Mouse (Mus musculus): ENCODE results near the gene Ilk. TPM values are rescaled to one million over a fixed set of nuclear protein-coding genes. Genes with fewer than 3 reads are reported as not detected.
"Not testable (repeated sequence)": the region's sequence is repeated elsewhere in the genome, so short reads cannot be mapped to it uniquely, and the experiment has no call there.

Ilk gene
- polyA plus RNA-seq, 1 experiment from 2014 or later: 440 TPM

DNA sequence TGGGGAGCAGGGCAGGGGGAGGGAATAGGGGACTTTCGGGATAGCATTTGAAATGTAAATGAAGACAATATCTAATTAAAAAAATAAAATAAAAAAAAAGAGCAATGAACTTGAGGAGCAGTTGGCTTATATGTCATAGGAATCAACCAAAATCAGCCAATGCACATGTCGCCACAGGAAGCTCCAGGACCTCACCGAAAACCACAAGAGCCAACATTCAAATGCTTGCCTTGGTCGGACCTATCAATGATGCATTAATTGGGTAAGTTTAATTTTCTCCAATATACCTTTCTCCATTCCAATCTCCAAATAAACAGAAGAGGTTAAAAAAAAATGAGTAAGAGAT, 9.4 kb upstream of the Ilk start:
- 93% methylated on average over 4 of the region's 4 CpGs for WGBS
- Histone ChIP-seq H3K4me1 (ENCODE audit: control insufficient read depth, insufficient read depth, low read length) (no peaks in the 10 kb centered on the region), H3K9ac (ENCODE audit: low read depth, low read length) (no peak overlapping the region), H3K9me3 (ENCODE audit: control insufficient read depth, low read length) (no peaks in the 10 kb centered on the region), H3K4me3 (ENCODE audit: low read depth, low read length) (no peak overlapping the region), H3K36me3 (ENCODE audit: control insufficient read depth, insufficient read depth, low read length) (peaks cover 21% of the 10 kb centered on the region), H3K27ac (replicated peaks; ENCODE audit: low read depth, low read length) (no peak overlapping the region; the same call in 1 of the 2 replicates), H3K27me3 (replicated peaks; ENCODE audit: control insufficient read depth, insufficient read depth, low read length) (no peaks in the 10 kb centered on the region), H3K4me2 (ENCODE audit: low read depth, low read length) (no peak overlapping the region)
- no peak for ATAC-seq (ENCODE audit: low read depth)
- DNase-seq (ENCODE audit: low spot score): no peak

DNA sequence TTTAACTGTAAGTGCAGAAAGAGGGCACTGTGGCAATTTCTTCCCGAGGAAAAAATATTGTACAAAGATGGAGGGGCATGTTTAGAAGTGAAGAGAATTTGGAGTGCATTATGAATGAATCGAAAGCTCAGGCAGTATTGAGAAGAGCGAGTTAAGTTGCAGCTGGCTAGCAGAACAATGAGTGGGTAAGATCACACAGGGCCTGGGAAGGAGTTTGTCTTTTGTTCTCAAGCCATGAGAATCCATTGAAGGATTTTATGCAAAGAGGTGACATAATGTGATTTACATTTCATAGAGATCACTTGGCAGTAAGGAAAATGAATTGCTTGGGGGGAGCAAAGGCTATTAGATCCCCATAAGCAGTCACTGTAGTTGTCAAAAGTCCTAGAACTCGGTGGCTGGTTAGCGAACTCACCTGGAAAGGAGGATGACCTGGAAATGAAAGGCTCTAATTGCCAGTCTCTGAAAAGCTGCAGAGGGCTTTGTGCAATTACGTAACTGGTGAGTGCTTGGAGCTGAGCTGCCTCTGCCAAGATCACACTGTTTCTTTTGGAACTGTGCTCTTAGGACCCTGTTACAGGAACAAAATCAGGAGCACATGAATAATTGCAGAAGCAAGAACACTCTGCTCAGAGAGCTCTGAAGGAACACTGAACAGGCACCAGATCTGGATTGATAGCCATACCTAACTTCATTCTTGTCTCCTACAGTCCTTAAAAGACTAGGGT, 7.5 kb upstream of the Ilk start:
- Histone ChIP-seq H3K4me2 (ENCODE audit: low read depth, low read length) (no peak overlapping the region), H3K27ac (replicated peaks; ENCODE audit: low read depth, low read length) (0 out of 2 replicates have a peak overlapping the region, but pooled peaks have one; percentile 6), H3K27me3 (replicated peaks; ENCODE audit: control insufficient read depth, insufficient read depth, low read length) (no peaks in the 10 kb centered on the region), H3K9me3 (ENCODE audit: control insufficient read depth, low read length) (no peaks in the 10 kb centered on the region), H3K4me1 (ENCODE audit: control insufficient read depth, insufficient read depth, low read length) (no peaks in the 10 kb centered on the region), H3K36me3 (ENCODE audit: control insufficient read depth, insufficient read depth, low read length) (peaks cover 40% of the 10 kb centered on the region), H3K4me3 (ENCODE audit: low read depth, low read length) (no peak overlapping the region), H3K9ac (ENCODE audit: low read depth, low read length) (no peak overlapping the region)
- 77% methylated on average over 6 of the region's 6 CpGs for WGBS
- DNase-seq (ENCODE audit: low spot score): no peak
- peak; percentile 38; the same call in 1 of the 2 replicates for ATAC-seq (ENCODE audit: low read depth)

DNA sequence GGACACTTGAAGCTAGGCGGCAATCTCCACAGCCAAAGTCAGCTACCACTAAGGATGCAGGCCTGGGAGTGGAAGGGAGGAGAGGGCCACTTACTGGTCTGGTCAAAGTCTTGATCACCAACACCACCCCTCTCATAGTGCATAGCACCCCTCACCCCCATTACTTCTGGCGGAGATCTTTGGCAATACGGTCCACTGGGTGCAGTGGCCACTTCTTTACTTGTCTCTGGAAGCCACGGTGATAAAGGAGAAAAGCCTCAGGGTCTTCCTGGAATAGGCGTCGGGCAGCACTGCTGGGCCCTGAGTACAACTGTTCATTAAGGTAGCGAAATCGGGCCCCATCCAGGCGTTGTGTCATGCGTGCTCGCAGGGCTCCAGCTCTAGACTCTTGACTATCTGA, 2.6 kb upstream of the Ilk start:
- DNase-seq (ENCODE audit: low spot score) (no peak), ATAC-seq (ENCODE audit: low read depth) (no peak)
- H3K4me2 ChIP-seq (ENCODE audit: low read depth, low read length): no peak overlapping the region
- H3K4me3 ChIP-seq (ENCODE audit: low read depth, low read length): no peak overlapping the region
- 93% methylated on average over 11 of the region's 11 CpGs for WGBS
- no peak overlapping the region for H3K9ac ChIP-seq (ENCODE audit: low read depth, low read length)
- no peaks in the 10 kb centered on the region for H3K27me3 ChIP-seq (replicated peaks; ENCODE audit: control insufficient read depth, insufficient read depth, low read length)
- no peak overlapping the region for H3K27ac ChIP-seq (replicated peaks; ENCODE audit: low read depth, low read length)
- H3K4me1 ChIP-seq (ENCODE audit: control insufficient read depth, insufficient read depth, low read length): peaks cover 13% of the 10 kb centered on the region
- H3K9me3 ChIP-seq (ENCODE audit: control insufficient read depth, low read length): no peaks in the 10 kb centered on the region
- peaks cover 49% of the 10 kb centered on the region for H3K36me3 ChIP-seq (ENCODE audit: control insufficient read depth, insufficient read depth, low read length)

DNA sequence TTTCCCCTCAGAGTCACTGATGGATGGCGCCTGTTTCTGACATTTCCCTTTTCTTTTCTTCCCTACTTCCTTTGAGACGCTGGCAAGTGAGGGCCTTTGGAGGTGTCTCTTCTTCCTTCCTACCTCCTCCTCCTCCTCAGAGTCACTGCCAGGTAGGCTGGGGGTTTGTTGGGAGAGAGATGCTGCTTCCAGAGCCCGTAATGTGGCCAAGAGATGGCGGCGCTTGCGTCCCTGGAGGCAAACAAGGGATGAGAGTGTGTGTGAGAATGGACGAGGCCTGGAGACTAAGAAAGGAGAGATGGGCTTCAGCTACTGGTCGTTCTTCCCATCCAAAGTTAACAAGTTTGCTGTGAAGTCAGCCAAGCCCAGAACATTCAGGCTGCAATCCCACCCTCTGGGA, 1.6 kb upstream of the Ilk start:
- Histone ChIP-seq H3K9ac (ENCODE audit: low read depth, low read length) (peak overlapping the region; percentile 89; the same call in 1 of the 2 replicates), H3K4me3 (ENCODE audit: low read depth, low read length) (peak overlapping the region; percentile 84; the same call in 1 of the 2 replicates), H3K4me2 (ENCODE audit: low read depth, low read length) (peak overlapping the region; percentile 73; the same call in 1 of the 2 replicates), H3K27me3 (replicated peaks; ENCODE audit: control insufficient read depth, insufficient read depth, low read length) (no peaks in the 10 kb centered on the region), H3K27ac (replicated peaks; ENCODE audit: low read depth, low read length) (no peak overlapping the region), H3K9me3 (ENCODE audit: control insufficient read depth, low read length) (no peaks in the 10 kb centered on the region), H3K4me1 (ENCODE audit: control insufficient read depth, insufficient read depth, low read length) (peaks cover 21% of the 10 kb centered on the region), H3K36me3 (ENCODE audit: control insufficient read depth, insufficient read depth, low read length) (peaks cover 47% of the 10 kb centered on the region)
- ATAC-seq (ENCODE audit: low read depth) (no peak), DNase-seq (ENCODE audit: low spot score) (no peak)
- WGBS: 86% methylated on average over 8 of the region's 8 CpGs

DNA sequence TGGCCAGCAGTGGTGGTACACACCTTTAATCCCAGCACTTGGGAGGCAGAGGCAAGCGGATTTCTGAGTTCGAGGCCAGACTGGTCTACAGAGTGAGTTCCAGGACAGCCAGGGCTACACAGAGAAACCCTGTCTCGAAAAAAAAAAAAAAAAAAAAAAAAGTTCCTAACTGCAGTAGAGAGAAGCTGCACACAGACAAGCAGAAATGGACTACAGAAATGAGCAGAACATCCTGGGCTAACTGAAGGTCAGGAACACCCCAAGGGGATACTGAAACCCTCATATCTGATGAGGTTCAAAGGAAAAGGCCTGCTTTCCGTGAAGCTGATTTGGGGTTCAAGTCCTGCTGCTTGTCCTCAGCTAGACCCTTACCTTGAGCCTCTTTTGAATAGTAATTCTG, 928 bp upstream of the Ilk start:
- ATAC-seq (ENCODE audit: low read depth); DNase-seq (ENCODE audit: low spot score); H3K9me3 ChIP-seq (ENCODE audit: control insufficient read depth, low read length); H3K27me3 ChIP-seq (replicated peaks; ENCODE audit: control insufficient read depth, insufficient read depth, low read length): not testable (repeated sequence)
- Histone ChIP-seq H3K4me3 (ENCODE audit: low read depth, low read length) (peak overlapping the region; percentile 84), H3K27ac (replicated peaks; ENCODE audit: low read depth, low read length) (peak overlapping the region; percentile 89), H3K36me3 (ENCODE audit: control insufficient read depth, insufficient read depth, low read length) (peaks cover 49% of the 10 kb centered on the region), H3K4me1 (ENCODE audit: control insufficient read depth, insufficient read depth, low read length) (peaks cover 21% of the 10 kb centered on the region), H3K9ac (ENCODE audit: low read depth, low read length) (peak overlapping the region; percentile 89), H3K4me2 (ENCODE audit: low read depth, low read length) (peak overlapping the region; percentile 73)
- 36% methylated on average over 3 of the region's 4 CpGs for WGBS

DNA sequence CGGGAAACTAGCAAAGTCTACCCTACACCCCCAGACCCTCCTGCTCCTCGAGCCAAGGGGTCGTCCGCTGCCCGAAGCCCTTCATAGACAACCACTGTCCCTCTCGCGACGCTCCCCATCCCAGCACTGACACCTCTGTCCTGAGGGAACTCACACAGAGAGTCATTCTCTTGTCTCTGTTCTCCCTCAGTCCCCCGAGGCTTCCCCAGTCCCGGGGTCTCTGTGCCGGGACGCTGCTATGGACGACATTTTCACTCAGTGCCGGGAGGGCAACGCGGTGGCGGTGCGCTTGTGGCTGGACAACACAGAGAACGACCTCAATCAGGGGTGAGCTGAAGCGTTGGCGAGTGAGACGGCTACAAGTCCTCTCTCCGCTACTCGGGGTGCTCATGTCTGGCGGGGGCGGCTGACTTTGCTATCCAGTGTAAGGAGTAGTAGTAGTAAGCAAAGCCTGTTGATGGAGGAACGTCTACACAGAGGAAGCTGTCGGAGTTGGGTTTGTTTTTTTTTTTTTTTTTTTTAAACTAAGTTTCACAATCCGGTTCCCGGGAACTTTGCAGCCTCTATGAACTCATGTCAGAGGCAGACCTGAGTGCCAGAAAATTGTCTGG, 624 bp downstream of the Ilk start, which contains the start of gene Rrp8:
Gene Rrp8 (minus strand): TSS at position 475 of the 611 bp plus-strand sequence.
- Histone ChIP-seq H3K4me3 (ENCODE audit: low read depth, low read length) (peak within 1 kb of the TSS; percentile 84), H3K4me1 (ENCODE audit: control insufficient read depth, insufficient read depth, low read length) (peaks cover 21% of the 10 kb centered on the region), H3K9ac (ENCODE audit: low read depth, low read length) (peak within 1 kb of the TSS; percentile 89), H3K9me3 (ENCODE audit: control insufficient read depth, low read length) (no peaks in the 10 kb centered on the region), H3K36me3 (ENCODE audit: control insufficient read depth, insufficient read depth, low read length) (peaks cover 51% of the 10 kb centered on the region), H3K4me2 (ENCODE audit: low read depth, low read length) (peak within 1 kb of the TSS; percentile 73), H3K27me3 (replicated peaks; ENCODE audit: control insufficient read depth, insufficient read depth, low read length) (no peaks in the 10 kb centered on the region), H3K27ac (replicated peaks; ENCODE audit: low read depth, low read length) (peak within 1 kb of the TSS; percentile 89)
- whole genome bisulfite sequencing: under 1% methylated on average over 29 of the region's 30 CpGs
- ATAC-seq (ENCODE audit: low read depth) (no peak), DNase-seq (ENCODE audit: low spot score) (peak; percentile 27)

DNA sequence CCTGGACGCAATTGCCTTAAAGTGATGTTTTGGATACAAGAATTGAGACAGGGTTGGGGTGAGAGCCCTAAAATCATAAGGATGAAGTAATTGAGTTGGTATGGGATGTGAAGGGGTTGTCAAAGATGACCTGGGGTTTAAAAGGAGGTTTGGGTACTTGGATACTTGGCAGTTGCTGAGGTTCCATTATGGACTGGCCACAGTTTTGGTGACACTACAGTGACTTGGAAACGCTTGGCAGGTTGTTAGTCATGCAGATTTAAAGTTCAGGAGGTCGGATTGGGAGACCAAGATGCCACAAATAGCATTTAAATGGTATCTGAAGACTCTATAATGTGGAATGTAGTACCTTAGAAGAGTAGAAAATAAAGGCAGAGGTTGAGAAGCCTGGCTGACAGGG, 1.3 kb downstream of the Ilk start:
- ATAC-seq (ENCODE audit: low read depth): no peak
- WGBS: 23% methylated on average over 3 of the region's 3 CpGs
- H3K27ac ChIP-seq (replicated peaks; ENCODE audit: low read depth, low read length): peak overlapping the region; percentile 89; the same call in 1 of the 2 replicates

DNA sequence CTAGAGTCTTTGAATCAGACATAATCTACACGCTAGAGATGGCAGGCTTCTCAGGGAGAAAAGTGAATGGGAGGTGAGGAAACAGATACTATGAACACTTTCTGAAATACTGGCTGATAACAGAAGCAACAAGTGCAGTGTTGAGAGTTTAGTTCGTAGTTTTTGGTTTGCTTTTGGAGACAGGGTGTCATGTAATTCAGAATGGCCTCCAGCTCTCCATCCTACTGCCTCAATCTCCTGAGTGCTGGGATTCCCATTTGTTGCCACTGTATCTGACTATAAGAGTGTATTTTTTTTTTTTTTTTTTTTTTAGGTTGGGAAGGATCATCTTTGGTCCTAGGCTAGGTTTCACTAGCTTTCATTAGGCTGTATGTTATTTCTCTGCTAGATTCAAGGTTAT, 1.9 kb downstream of the Ilk start:
- WGBS: 57% methylated on average over 2 of the region's 2 CpGs
- H3K27ac ChIP-seq (replicated peaks; ENCODE audit: low read depth, low read length): peak overlapping the region; percentile 84
- peak overlapping the region; percentile 32; the same call in 1 of the 2 replicates for H3K9ac ChIP-seq (ENCODE audit: low read depth, low read length)
- ATAC-seq (ENCODE audit: low read depth): no peak
- H3K9me3 ChIP-seq (ENCODE audit: control insufficient read depth, low read length): no peaks in the 10 kb centered on the region
- DNase-seq (ENCODE audit: low spot score): no peak
- H3K27me3 ChIP-seq (replicated peaks; ENCODE audit: control insufficient read depth, insufficient read depth, low read length): no peaks in the 10 kb centered on the region
- H3K4me1 ChIP-seq (ENCODE audit: control insufficient read depth, insufficient read depth, low read length): peaks cover 21% of the 10 kb centered on the region
- peaks cover 50% of the 10 kb centered on the region for H3K36me3 ChIP-seq (ENCODE audit: control insufficient read depth, insufficient read depth, low read length)
- H3K4me3 ChIP-seq (ENCODE audit: low read depth, low read length): peak overlapping the region; percentile 84
- peak overlapping the region; percentile 73 for H3K4me2 ChIP-seq (ENCODE audit: low read depth, low read length)

More for the DNA sequence above, 1.3 kb downstream of the Ilk start:
- H3K4me1 ChIP-seq (ENCODE audit: control insufficient read depth, insufficient read depth, low read length): peaks cover 21% of the 10 kb centered on the region
- peak overlapping the region; percentile 84 for H3K4me3 ChIP-seq (ENCODE audit: low read depth, low read length)
- peak overlapping the region; percentile 89 for H3K9ac ChIP-seq (ENCODE audit: low read depth, low read length)
- DNase-seq (ENCODE audit: low spot score): no peak
- peak overlapping the region; percentile 73 for H3K4me2 ChIP-seq (ENCODE audit: low read depth, low read length)
- no peaks in the 10 kb centered on the region for H3K27me3 ChIP-seq (replicated peaks; ENCODE audit: control insufficient read depth, insufficient read depth, low read length)
- no peaks in the 10 kb centered on the region for H3K9me3 ChIP-seq (ENCODE audit: control insufficient read depth, low read length)
- peaks cover 51% of the 10 kb centered on the region for H3K36me3 ChIP-seq (ENCODE audit: control insufficient read depth, insufficient read depth, low read length)

All from embryonic facial prominence, embryonic 14.5 days (tissue).